Mouse (Mus musculus) erythroblast, embryonic 14.5 days (primary cell): ENCODE results near the gene Prss34.

ENCODE experiments used
- GATA1 ChIP-seq: IDR thresholded peaks from 2 replicates; pipeline ENCODE4 v1.6.1; 2012; ENCODE audit warnings: low read length, inconsistent platforms, mixed read lengths
- TAL1 ChIP-seq: IDR thresholded peaks from 3 replicates; pipeline ENCODE4 v1.6.1; 2012; ENCODE audit warnings: low read length, inconsistent platforms, mixed read lengths

DNA sequence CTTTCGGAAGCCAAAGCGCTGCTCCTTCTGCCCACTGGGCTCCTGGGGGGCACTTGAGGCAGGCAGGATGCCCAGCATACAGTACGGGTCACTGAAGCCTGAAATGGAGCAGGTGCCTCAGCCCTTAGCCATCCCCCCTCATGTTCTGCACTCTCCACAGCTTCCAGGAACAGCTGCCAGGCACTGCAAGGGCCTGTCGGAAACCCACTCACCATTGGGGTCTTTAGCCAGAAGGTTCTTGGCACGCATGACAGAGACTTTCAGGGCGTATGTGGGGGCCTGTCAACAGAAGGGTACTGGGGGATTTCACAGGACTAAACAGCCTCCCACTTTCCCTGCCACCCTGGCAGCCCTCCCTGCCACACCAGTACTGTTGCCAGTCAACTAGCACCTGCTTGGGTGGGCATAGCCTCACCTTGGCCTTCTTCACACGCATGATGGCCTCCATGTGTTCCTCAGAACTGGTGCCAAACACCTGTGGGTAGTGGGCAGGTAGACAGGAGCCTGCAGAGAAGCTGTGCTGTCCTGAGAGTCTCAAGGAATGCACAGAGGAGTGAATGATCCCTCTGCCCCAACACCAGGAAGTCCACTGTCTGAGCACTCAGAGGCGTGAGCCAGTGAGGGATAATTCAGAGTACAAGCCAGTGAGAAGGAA lies 47.9 kb upstream of the Prss34 start:
- TF ChIP-seq GATA1 (no peak), TAL1 (no peak)
